14 mouse cellular contexts compared by ENCODE assay signal in genomic region chr10:64588116-64588515, GRCm38 (mm10).
A peak's percentile ranks its signal among the peaks of the same experiment; 100 is the strongest.
DNase-seq lines count a peak whose midpoint lies in the region; ATAC-seq and TF ChIP-seq lines count a peak whose summit lies in the region.
"Had no signal": no experiment of that assay in that cellular context is flagged by ENCODE, and none has a peak within 500 bp of the region (broad histone marks: within the 10 kb centered on the region; RNA-seq: fewer than 3 reads in every experiment).

No protein-coding gene starts in this region.

- H3K9ac ChIP-seq in kidney, embryonic 15.5 days: no peak overlapping the region
- H3K9ac ChIP-seq: heart, embryonic 12.5 days; limb, embryonic 13.5 days had no signal

- no peaks in the 10 kb centered on the region for H3K4me1 ChIP-seq in kidney, embryonic 15.5 days
- H3K4me1 ChIP-seq: heart, embryonic 12.5 days; limb, embryonic 13.5 days; midbrain, embryonic 10.5 days had no signal

- H3K9me3 ChIP-seq in kidney, embryonic 15.5 days (replicated peaks): no peaks in the 10 kb centered on the region
- H3K9me3 ChIP-seq: heart, embryonic 12.5 days; limb, embryonic 13.5 days; midbrain, embryonic 10.5 days had no signal

- H3K4me3 ChIP-seq in layer of hippocampus, adult 2 months: no peak overlapping the region
- no peak overlapping the region for H3K4me3 ChIP-seq in kidney, embryonic 15.5 days (replicated peaks)
- H3K4me3 ChIP-seq: heart, embryonic 12.5 days; limb, embryonic 13.5 days; midbrain, embryonic 10.5 days had no signal

- no peak overlapping the region for H3K27ac ChIP-seq in layer of hippocampus, adult 2 months
- H3K27ac ChIP-seq in kidney, embryonic 15.5 days: no peak overlapping the region
- H3K27ac ChIP-seq: limb, embryonic 13.5 days; midbrain, embryonic 10.5 days had no signal

- no peak overlapping the region for H3K4me2 ChIP-seq in kidney, embryonic 15.5 days
- H3K4me2 ChIP-seq: heart, embryonic 12.5 days; limb, embryonic 13.5 days had no signal

- DNase-seq in brain, embryonic 14.5 days (ENCODE audit: low read depth): peak; percentile 63
- peak; percentile 5 for DNase-seq in cerebellum, adult 9-11 months
- peak; percentile 36 to 44 for DNase-seq in layer of hippocampus, adult 2 months (ENCODE audit: low spot score in 2 of 2)
- DNase-seq in left cerebral cortex, postnatal 25 days (ENCODE audit: low spot score in 2 of 2): peak; percentile 34 to 91
- no peak for DNase-seq in spleen, postnatal 4 days (ENCODE audit: low spot score in 2 of 2)
- no peak for DNase-seq in adrenal gland, adult 18-20 months (ENCODE audit: low spot score in 2 of 2)
- no peak for DNase-seq in thymus, postnatal 4 days

- ATAC-seq in kidney, embryonic 15.5 days (replicated peaks; ENCODE audit: low FRiP score): no peak
- ATAC-seq: CD4-positive, CD25-positive, alpha-beta regulatory T cell, adult 4 months; hindbrain, embryonic 16.5 days; lung, postnatal 0 days had no signal

- TF ChIP-seq POLR2A in brain, embryonic 14.5 days (IDR thresholded peaks at IDR 0.05; ENCODE audit: borderline replicate concordance, extremely low read depth, insufficient read depth, insufficient read length, poor library complexity, severe bottlenecking): no peak

- 69% methylated on average over 2 of the region's 2 CpGs for WGBS in kidney, embryonic 15.5 days

- intact Hi-C loops in left cerebral cortex, postnatal 25 days (cut with DNase I): no loop called here

- H3K36me3 ChIP-seq in kidney, embryonic 15.5 days: no peaks in the 10 kb centered on the region
- H3K36me3 ChIP-seq: heart, embryonic 12.5 days; limb, embryonic 13.5 days; midbrain, embryonic 10.5 days had no signal

- no peaks in the 10 kb centered on the region for H3K27me3 ChIP-seq in kidney, embryonic 15.5 days
- H3K27me3 ChIP-seq: heart, embryonic 12.5 days; limb, embryonic 13.5 days had no signal

- TF ChIP-seq CTCF in brain, embryonic 14.5 days (IDR thresholded peaks at IDR 0.05; ENCODE audit: borderline replicate concordance, extremely low read depth, insufficient read depth, insufficient read length): no peak
- TF ChIP-seq CTCF in layer of hippocampus, adult 2 months (conservative IDR thresholded peaks at IDR 0.05): no peak

Comparison
In these comparisons a context has a peak if more than half of its experiments do, and no peak if none do; other contexts are left out.
1. DNase-seq: peak in brain, embryonic 14.5 days (single experiment), cerebellum, adult 9-11 months (single experiment), layer of hippocampus, adult 2 months (2 of 2) and left cerebral cortex, postnatal 25 days (2 of 2); none in spleen, postnatal 4 days (0 of 2), adrenal gland, adult 18-20 months (0 of 2) and thymus, postnatal 4 days (single experiment).